Mouse (Mus musculus): Measurements from ENCODE around the gene Ttc30a2.

- TF ChIP-seq POLR2A (IDR thresholded peaks at IDR 0.05; ENCODE audit: extremely low read depth, insufficient read depth, low read length) (no peak), CTCF (IDR thresholded peaks at IDR 0.05; ENCODE audit: low read depth, low read length) (no peak)
These were observed 37.5 kb upstream of the Ttc30a2 start for GRCm38 (mm10) chr2:76015460-76015859.

All from liver, adult 2 months (tissue).